Mouse (Mus musculus) mouse embryonic stem cell (cell line): ENCODE results near the gene Gm49450.
"Not testable (repeated sequence)": the region's sequence is repeated elsewhere in the genome, so short reads cannot be mapped to it uniquely, and the experiment has no call there.

ENCODE experiments used
- in situ Hi-C, 2 experiments: fragments of 300-500 bp; cut with MboI; formaldehyde crosslinking; loops; 1 replicate in 1 of 2; 3 replicates in 1 of 2; pipeline ENCODE4 v1.14.3; 2019 to 2020; ENCODE audit warnings: low sequenced_read_pairs in 2 of 2, low pct_unique_long_range_greater_than_20kb in 1 of 2, mixed read lengths in 1 of 2; ENCODE audit not compliant: unreplicated experiment in 1 of 2

The Gm49450 gene

DNA sequence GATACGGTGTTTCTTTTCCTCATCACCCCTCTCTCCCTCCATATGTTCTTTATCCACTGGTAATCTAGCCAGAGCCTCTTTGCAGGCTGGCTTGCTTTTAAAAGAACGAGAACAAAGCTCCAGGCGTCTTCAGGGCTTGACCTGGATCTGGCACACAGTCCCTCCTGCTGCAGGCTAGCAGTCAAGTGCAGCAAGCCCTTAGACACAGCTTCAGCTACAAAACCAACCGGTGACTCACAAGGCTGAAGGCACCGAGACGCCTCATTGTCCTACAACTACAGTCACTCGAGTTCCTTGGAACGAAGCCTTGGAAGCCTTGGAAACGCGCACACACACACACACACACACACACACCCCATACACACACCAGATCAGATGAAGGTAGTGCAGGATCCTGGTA is 12.5 kb downstream of the Gm49450 start:
- in situ Hi-C loops, result loop anchor here in 1 of 2 experiments (10.0 kb wide), 1 partner anchor 54 kb away; no protein-coding TSS in a partner anchor

DNA sequence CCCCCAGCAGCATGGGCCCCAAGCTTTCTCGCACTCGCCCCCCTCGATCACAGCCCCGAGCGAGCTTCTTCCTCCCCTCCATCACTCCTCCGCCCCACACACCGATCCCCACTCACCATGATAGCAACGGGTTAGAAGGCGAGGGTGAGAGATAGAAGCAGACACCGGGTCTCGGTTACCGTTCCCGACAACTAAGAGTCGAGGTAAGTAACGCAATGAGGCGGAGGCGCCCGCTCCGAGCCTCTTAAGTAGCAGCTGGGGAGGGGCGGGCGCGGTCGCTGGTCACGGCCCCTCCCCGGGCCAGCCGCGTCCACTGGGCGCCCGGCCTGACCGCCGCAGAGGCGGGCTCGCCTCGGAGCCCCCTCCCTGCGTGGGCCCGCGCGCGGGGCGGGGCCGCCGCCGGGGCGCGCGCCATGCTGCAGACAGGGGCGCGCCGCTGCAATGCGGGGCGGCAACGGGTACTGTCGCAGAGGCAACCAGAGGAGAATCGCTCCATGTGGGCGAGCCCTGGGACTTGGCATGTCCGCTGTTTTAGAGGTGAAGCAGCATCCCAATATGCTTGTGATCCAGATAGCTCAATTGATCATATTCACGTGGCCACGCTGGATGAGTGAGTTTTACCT is 19.0 kb downstream of the Gm49450 start, which contains the start of gene Tuba1b:
Gene Tuba1b, minus strand, starts transcription at position 349 of the 623 bp plus-strand sequence.
- in situ Hi-C loops, result no loop called here

DNA sequence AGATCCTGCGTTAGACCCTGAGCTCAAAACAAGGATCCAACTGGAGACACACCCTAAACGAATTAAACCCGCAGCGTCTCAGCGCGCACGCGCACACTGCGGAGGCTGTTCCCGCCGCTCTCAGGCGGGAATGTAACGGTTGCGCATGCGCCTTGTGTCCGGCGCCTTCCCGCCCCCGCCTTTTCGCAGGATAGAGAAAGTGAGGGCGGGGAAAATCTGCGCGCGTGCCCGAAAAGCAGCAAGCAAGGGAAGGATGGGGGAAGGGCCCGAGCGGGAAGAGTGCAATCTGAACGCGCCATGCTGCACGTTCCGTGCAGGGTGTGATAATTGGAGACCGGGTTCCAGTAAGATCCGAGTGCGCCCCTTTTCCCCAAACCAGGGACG is 19.5 kb downstream of the Gm49450 start:
- in situ Hi-C loops, result no loop called here

DNA sequence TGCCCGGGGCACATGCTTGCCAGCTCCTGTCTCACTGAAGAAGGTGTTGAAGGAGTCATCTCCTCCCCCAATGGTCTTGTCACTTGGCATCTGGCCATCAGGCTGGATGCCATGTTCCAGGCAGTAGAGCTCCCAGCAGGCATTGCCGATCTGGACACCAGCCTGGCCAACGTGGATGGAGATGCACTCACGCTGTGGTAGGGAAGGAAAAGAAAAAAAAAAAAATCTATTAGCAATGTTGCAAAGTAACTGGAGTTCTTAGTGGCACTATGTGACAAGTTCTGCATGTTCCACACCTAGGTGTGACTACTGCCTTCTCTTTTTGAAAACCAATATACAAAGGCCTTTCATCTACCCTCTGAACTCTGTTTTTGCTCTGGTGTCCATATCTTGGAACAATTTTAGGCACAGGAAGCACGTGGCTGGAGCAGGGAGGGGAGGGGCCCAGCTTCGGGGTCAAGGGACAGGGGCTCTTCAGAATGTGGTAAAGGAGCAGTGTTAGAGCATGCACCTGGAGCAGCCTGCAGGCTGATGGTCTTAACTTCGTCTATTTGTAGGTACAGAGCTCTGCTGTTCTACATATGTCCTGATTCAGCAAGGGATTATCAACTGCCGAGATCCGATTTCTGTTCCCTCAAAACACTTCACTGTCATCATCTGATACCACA is 20.2 kb downstream of the Gm49450 start:
- in situ Hi-C loops, result not testable (repeated sequence)

DNA sequence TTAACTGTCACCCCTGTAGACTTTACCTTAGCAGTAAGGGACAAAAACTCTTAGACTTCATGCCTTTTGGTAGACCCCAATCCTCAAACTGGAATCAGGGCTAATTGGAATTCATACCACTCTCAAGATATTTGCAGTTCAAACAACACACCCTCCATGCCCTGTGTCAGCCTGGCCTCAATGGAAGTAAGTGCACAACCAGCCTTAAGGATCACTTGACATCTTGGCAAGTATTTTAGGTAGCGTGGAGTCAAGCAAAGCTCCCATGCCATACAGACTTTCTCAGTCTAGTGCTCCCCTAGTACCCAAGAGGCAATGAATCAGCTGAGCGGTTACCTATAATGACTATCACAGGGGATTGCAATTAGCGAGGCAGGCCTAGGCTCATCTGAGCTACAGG is 22.4 kb downstream of the Gm49450 start:
- in situ Hi-C loops, result no loop called here

DNA sequence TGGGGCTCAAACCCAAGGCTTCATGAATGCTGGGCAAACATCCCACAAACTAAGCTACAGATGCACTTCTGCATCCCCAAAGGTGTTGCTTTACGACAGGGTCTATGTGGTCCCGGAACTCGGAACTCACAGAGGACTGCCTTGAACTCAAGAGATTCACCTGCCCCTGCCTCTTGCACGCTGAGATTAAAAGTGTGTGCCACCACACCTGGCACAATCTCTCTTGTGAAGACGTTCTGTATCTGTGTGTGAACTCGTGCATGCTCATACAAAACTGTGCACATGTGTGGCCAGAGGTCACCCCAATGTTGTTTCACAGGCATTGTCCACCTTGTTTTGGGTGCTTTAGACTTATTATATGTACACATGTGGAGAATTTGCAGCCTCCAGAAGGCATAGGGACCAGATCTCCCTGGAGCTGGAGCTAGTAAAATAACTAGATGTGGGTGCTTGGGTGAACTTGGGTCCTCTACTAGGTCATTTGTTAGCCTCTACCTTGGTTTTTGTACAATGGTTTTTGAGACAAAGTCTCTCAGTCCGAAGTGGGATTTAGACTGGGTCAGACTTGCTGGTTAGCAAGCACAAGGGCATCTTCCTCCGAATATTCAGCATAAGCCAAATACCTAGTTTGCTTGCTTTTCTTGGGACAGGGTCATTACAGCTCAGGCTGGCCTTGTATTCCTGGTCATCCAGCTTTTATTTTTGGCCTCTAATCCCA is 23.2 kb downstream of the Gm49450 start:
- in situ Hi-C loops, result no loop called here

DNA sequence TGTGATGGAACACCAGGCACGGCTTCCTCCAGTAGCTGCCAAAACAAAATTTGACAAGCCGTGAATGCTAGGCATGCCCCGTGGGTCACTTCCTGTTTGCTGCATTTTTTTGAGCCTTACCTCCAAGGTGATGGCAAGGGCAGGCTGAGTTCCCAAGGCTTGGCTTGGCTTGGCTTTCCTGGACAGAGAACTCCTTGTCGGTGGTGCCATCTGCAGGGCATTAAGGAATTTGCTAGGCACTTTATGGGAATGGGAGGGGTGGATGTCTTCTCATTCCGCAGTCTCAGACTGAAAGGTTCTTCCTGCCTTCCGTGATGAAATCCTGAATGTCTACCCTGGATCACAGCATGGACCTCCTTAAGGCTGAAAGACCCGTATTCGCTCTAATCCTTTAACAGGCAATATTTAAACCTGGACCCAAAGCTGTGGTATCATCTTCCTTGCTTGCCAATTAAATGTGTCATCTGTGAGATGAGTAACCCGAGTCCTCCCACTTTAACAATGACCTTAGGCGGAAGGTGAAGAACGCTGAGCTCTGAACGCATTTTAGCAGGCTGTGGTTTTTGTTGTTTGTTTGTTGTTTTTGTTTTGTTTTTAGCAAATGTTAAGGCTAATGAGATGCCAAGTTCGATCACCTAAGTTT is 24.6 kb downstream of the Gm49450 start:
- in situ Hi-C loops, result no loop called here

DNA sequence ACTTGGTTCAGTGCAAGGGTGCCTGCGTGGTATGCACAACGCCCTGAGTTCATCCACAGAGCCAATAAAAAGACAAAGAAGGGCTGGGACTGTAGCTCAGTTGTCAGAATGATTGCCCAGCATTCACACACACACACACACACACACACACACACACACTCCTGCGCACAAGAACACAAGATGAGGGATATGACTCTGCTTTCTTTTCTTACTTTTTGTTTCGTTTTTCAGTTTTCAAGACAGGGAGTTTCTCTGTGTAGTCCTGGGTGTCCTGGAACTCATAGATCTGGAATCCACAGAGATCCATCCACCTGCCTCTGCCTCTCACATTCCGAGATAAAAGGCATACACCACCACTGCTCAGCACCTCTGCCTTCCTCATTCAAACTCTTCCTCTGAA is 25.8 kb downstream of the Gm49450 start:
- in situ Hi-C loops, result no loop called here

DNA sequence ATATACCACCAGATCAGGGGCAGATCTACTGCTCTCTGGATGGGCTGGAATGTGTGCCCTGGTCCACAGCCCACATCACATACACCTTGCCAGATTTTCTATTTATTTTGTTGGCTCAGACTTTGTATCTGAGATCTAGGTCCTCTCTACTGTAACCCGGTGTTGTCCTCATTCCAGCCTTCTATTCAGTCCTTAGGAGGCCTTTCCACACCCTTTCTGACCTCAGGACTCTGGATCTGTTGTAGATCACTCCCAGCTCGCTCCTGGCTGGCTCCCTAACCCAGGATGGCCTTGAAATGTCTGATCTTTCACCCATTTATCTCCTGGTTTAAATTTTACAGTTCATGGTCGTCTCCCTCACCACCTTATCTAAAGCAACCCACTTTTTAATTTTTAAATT is 28.7 kb downstream of the Gm49450 start:
- in situ Hi-C loops, result no loop called here

DNA sequence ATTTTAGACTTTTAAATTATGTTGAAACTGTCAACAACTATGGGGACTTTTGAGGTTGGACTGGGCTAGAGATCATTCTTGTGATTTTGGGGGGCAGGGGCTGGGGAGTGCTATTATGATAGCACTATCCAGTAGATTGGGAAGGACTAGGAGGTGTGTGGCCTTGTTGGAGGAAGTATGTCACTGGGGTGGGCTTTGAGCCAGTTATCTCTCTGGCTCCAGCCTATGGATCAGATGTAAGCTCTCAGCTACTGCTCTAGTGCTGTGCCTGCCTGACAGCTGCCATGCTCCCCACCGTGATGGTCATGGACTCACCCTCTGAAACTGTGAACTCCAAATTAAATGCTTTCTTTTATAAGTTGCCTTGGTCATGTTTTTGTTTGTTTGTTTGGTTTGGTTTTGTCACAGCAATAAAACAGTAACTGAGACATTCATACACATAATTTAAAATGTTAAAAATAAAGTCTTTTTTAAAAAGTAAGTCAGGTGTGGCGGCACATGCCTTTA is 30.3 kb downstream of the Gm49450 start:
- in situ Hi-C loops, result no loop called here

DNA sequence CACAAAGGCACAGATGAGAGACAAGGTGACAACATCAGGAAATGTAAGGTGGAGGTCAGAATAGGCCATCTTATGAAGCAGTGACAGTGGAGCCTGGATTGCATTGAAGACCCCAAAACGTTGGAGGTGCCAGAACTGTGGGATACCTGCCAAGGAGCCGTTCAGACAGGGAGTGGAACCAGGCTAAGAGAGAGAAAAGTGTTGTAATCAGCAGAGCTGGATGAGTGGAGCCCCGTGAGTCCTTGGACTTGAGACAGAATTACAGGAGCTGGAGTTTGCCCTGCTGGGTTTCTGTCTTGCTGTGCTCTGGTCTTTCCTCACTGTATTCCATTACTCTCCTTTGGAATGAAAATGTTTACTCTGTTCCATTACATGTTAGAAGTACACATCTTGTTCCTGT is 30.8 kb downstream of the Gm49450 start:
- in situ Hi-C loops, result no loop called here

DNA sequence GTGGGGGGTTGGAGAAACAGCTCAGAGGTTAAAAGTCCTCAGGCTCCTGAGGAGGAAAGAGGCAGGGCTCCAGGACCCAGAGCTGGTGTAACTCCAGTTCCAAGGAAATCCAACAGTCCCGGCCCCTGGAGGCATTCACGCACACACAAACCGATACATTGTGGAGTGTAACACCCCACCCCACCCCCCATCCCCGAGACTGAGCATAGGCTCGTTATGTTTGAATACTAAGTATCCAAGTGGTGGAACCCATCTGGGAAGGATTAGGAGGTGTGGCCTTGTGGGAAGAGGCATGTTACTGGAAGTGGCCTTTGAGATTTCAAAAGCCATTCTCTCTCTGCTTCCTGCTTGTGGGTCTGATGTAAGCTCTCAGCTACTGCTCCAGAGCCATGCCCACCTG is 31.8 kb downstream of the Gm49450 start:
- in situ Hi-C loops, result no loop called here

DNA sequence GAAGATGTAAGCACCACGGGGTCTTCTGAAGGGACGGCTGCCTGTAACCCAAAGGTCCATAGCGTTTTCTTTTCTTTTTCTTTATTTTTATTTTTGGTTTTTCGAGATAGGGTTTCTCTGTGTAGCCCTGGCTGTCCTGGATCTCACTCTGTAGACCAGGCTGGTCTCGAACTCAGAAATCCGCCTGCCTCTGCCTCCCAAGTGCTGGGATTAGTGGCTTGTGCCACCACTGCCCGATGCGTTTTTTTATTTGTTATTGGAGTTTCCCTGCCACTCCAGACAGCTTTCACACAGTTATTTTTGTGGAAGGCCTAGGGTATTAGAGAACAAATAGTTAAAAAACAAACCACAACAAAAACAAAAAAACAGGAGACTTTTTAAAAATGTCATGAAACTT is 34.9 kb downstream of the Gm49450 start:
- in situ Hi-C loops, result not testable (repeated sequence)

DNA sequence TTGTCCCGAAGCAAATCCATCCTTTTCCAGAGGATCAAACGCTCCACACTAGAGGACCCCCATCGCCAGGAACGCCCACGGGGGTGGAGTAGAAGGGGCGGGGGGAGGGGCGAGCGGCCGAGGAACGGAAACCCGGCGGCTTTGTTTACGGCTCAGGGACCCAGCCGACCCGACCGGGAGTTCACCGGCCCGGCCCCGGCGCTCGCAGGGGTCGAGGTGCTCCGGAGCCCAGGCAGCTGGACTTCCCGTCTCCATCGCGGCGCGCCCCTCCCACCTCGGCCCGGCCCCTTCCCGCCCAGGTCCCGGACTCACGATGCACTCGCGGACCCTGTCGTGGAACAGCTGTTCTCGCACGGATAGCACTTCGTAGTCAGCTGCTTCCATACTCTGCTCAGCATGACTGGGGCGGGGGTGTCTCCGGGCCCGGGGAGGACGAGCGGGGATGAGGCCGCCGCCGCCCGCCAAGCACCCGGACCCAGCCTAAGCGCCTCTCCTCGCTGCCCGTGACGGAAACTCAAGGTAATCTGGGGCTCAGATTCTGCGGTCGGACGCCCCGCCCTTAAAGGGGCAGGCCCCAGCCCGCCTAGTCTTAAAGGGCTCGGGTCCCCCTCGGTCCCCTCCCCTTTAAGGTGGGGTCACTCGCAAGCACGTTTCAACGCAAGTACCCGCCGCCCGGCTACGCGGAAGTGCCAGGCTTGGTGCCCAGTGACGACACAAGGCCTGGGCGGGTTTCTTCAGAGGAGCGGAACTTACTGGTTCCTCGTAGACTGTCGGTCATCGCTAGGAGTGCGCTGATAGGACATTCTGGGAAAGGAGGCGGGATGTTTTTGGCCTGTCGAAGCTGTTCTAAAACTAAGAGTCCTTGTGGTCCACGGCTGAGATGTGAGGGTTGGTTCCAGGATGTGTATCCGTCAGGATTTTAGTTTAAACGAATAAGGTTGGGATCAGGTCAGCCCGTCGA is 35.5 kb downstream of the Gm49450 start, which contains the start of gene Lmbr1l:
Gene Lmbr1l, minus strand, starts transcription at position 694 of the 961 bp plus-strand sequence.
- in situ Hi-C loops, result no loop called here

DNA sequence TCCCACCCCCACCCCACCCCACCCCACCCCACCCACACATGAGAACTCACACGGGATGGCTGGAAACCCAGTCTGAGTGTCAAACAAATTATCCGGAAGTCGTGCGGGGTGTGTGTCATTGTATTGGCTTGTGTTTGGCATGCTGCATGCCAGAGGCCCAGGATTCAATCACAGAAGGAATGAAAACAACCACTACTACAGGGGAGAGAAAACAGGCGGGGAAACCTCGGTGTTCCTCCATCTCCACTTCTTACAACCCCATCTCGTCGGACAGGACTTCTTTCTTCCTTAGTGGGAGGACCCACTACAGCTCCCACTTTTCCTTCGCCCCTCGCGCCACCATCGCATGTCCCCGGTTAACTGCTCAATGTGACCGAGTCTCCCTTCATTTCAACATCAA is 36.3 kb downstream of the Gm49450 start:
- in situ Hi-C loops, result no loop called here

DNA sequence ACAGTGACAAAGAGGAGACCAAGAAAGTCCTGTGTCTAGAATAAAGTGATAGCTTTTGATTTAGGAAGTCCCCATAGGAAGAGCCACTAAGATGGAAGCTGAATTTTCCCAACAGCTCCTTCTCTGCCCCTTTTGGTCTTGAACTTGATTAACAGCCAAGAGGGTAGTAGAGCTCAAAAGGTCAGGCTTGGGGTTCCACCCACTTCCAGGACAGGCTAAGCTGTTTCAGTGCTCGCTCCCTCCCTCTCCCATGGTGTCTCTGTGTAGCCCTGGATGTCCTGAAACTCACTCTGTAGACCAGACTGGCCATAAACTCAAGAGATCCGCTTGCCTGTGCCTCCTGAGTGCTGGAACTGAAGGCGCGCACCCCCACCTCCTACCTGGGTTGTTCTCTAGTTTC is 37.3 kb downstream of the Gm49450 start:
- in situ Hi-C loops, result no loop called here

DNA sequence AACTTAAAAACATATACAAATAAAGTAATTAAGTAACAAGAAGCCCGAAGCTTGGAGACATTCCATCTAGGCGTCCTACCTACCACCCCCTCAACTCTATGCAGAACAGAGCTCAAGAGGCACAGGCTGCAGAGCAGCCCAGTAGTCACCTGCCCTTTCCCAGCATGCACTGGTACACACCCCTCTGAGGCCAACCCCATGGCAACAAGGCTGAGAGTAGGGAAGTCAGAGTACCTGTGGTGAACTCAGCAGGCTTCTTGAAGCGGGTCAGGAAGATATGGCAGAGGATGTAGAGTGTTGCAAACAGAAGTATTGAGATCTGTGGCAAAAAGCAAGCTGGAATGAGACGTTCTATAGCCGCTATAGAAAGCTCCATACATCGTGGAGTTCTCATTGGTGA is 38.4 kb downstream of the Gm49450 start:
- in situ Hi-C loops, result no loop called here

DNA sequence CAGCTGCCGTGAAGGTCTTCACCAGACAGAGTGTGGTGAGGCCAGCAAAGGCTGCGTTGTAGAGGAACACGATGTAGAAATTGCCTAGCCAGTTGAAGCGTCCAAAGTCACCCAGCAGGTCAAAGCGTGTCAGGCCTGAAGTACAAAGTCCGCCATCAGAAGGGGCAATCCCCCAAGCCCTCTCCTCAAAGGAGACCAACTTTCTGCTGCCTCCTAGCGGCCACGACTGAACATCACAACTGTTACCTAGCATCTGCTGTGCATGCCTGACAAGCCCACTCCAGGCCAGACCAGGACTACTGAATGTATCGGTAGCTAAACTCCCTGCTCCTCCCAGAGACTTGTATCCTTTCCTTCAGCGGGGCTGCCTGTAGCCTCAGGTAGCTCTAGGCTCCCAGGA is 48.7 kb downstream of the Gm49450 start:
- in situ Hi-C loops, result no loop called here
